In the genomic region with DNA sequence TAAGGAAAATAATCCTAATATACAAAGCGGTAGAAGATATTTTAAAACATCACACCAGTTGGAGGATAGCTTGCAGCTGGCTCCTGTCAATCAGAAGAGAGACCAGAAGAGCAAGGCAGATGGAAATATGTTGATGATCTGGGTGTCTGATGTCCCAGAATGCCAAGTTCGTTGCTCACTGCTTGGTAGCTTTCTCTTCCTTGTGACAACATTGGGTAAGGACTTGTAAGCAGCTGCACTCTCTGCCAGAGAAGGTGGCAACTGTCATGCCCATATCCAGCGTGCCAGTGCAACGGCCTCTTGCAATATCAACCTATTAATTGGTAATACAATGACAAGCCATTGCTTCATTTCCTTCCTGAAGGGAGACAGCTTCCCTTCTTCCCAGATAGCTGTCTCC, we compare ENCODE assay signal across 15 mouse cellular contexts.
DNase-seq lines count a peak whose midpoint lies in the region; TF ChIP-seq lines count a peak whose summit lies in the region.
"Had no signal": no experiment of that assay in that cellular context is flagged by ENCODE, and none has a peak within 500 bp of the region (broad histone marks: within the 10 kb centered on the region; RNA-seq: fewer than 3 reads in every experiment).

No protein-coding gene starts in this region.

- no peaks in the 10 kb centered on the region for H3K27me3 ChIP-seq in C2C12 (ENCODE audit: control insufficient read depth, insufficient read depth, insufficient read length)
- H3K27me3 ChIP-seq: embryonic facial prominence, embryonic 15.5 days; lung, embryonic 15.5 days; midbrain, embryonic 12.5 days had no signal

- H3ac ChIP-seq in C2C12 (ENCODE audit: control insufficient read depth, insufficient read length, low read depth), result no peak overlapping the region

- no peak for TF ChIP-seq CTCF in C2C12 (IDR thresholded peaks at IDR 0.05; ENCODE audit: control insufficient read depth, insufficient read depth, insufficient read length)

- no peaks in the 10 kb centered on the region for H3K79me2 ChIP-seq in C2C12 (ENCODE audit: control insufficient read depth, insufficient read depth)

- no peak overlapping the region for H3K4me3 ChIP-seq in C2C12 (ENCODE audit: insufficient read depth, poor library complexity, severe bottlenecking)
- H3K4me3 ChIP-seq: embryonic facial prominence, embryonic 15.5 days; forebrain, embryonic 10.5 days; heart, embryonic 10.5 days; lung, embryonic 15.5 days; midbrain, embryonic 12.5 days had no signal

- intact Hi-C loops in left cerebral cortex, postnatal 14 days (cut with DNase I), result no loop called here

- no peaks in the 10 kb centered on the region for H3K79me3 ChIP-seq in C2C12 (ENCODE audit: low read depth)

- DNase-seq in gastrocnemius, adult 18-20 months (ENCODE audit: low spot score), result peak; percentile 60
- DNase-seq in gastrocnemius, postnatal 10 days, result no peak
- DNase-seq in fat pad, adult 2 months (ENCODE audit: extremely low read depth, low read depth, low spot score), result peak; percentile 31
- peak; percentile 12 to 15 for DNase-seq in layer of hippocampus, postnatal 14 days (ENCODE audit: low spot score in 2 of 2)
- DNase-seq in left cerebral cortex, postnatal 14 days (ENCODE audit: low spot score in 2 of 2), result no peak
- no peak for DNase-seq in kidney, postnatal 36 days
- DNase-seq: B cell, adult 2 months; cerebellum, adult 9-11 months; kidney, adult 11 months had no signal

- H3K36me3 ChIP-seq in C2C12 (ENCODE audit: control insufficient read depth, insufficient read depth), result no peaks in the 10 kb centered on the region
- H3K36me3 ChIP-seq: embryonic facial prominence, embryonic 15.5 days; forebrain, embryonic 10.5 days; heart, embryonic 10.5 days; lung, embryonic 15.5 days; midbrain, embryonic 12.5 days had no signal

TF ChIP-seq in C2C12, 6 proteins besides CTCF, POLR2A, EP300 and RAD21:
- TF ChIP-seq MYOG (IDR thresholded peaks at IDR 0.05; ENCODE audit: control insufficient read depth, extremely low read depth, insufficient read length) (no peak), MYOD1 (IDR thresholded peaks at IDR 0.05; ENCODE audit: control insufficient read depth, insufficient read length, low read depth) (peak; percentile 89)
TF ChIP-seq in C2C12: peak in this region for 1.

Comparison
In these comparisons a context has a peak if more than half of its experiments do, and no peak if none do; other contexts are left out.
1. DNase-seq: peak in gastrocnemius, adult 18-20 months (single experiment), fat pad, adult 2 months (single experiment) and layer of hippocampus, postnatal 14 days (2 of 2); none in gastrocnemius, postnatal 10 days (single experiment), left cerebral cortex, postnatal 14 days (0 of 2) and kidney, postnatal 36 days (0 of 2).